Mouse (Mus musculus): ENCODE results near the gene Ccdc47. TPM values are rescaled to one million over a fixed set of nuclear protein-coding genes. Genes with fewer than 3 reads are reported as not detected.

Gene Ccdc47
- polyA plus RNA-seq (2017; shearing (Covaris generic)), result 51.3 TPM

GRCm38 (mm10) chr11:106215927-106216729, at the start of gene Ccdc47:
Gene Ccdc47, minus strand, starts transcription at chr11:106216344.

GRCm38 (mm10) chr11:106255685-106256451, 39.7 kb upstream of the Ccdc47 start, which contains the start of the genes Ftsj3 and Psmc5:
Gene Ftsj3, minus strand, starts transcription at chr11:106256079.
Gene Psmc5, plus strand, starts transcription at chr11:106256154.

GRCm38 (mm10) chr11:106216730-106217490, 766 bp upstream of the Ccdc47 start, which contains the start of gene Ddx42:
Gene Ddx42, plus strand, starts transcription at chr11:106216926.

GRCm38 (mm10) chr11:106202123-106202465, 14.1 kb downstream of the Ccdc47 start, which contains the start of gene Strada:
Gene Strada, minus strand, starts transcription at chr11:106202168.

GRCm38 (mm10) chr11:106160841-106161721, 55.1 kb downstream of the Ccdc47 start, which contains the start of the genes Gm10840 and Limd2:
Gene Gm10840, plus strand, starts transcription at chr11:106160850.
Gene Limd2, minus strand, starts transcription at chr11:106160860.

Other genes starting within 250 kb of the Ccdc47 start
- gene Ace, start 248.4 kb downstream of the Ccdc47 start, polyA plus RNA-seq (2017; shearing (Covaris generic)), result not detected
- gene Ace3, start 221.7 kb downstream of the Ccdc47 start, polyA plus RNA-seq (2017; shearing (Covaris generic)), result not detected
- not detected for gene Kcnh6, start 208.2 kb downstream of the Ccdc47 start, polyA plus RNA-seq (2017; shearing (Covaris generic))
- 77.0 TPM for gene Dcaf7, start 179.5 kb downstream of the Ccdc47 start, polyA plus RNA-seq (2017; shearing (Covaris generic))
- gene Taco1, start 150.3 kb downstream of the Ccdc47 start, polyA plus RNA-seq (2017; shearing (Covaris generic)), result 4.9 TPM
- gene Map3k3, start 131.7 kb downstream of the Ccdc47 start, polyA plus RNA-seq (2017; shearing (Covaris generic)), result 98.7 TPM
- not detected for gene Gm10840, start 55.5 kb downstream of the Ccdc47 start, polyA plus RNA-seq (2017; shearing (Covaris generic))
- 1,126 TPM for gene Limd2, start 55.5 kb downstream of the Ccdc47 start, polyA plus RNA-seq (2017; shearing (Covaris generic))
- 29.8 TPM for gene Strada, start 14.2 kb downstream of the Ccdc47 start, polyA plus RNA-seq (2017; shearing (Covaris generic))
- gene Ddx42, start 582 bp upstream of the Ccdc47 start, polyA plus RNA-seq (2017; shearing (Covaris generic)), result 119 TPM
- gene Ftsj3, start 39.7 kb upstream of the Ccdc47 start, polyA plus RNA-seq (2017; shearing (Covaris generic)), result 79.2 TPM
- gene Psmc5, start 39.8 kb upstream of the Ccdc47 start, polyA plus RNA-seq (2017; shearing (Covaris generic)), result 134 TPM
- gene Smarcd2, start 56.6 kb upstream of the Ccdc47 start, polyA plus RNA-seq (2017; shearing (Covaris generic)), result 119 TPM
- 0.35 TPM for gene Tcam1, start 60.3 kb upstream of the Ccdc47 start, polyA plus RNA-seq (2017; shearing (Covaris generic))
- not detected for gene Gh, start 85.5 kb upstream of the Ccdc47 start, polyA plus RNA-seq (2017; shearing (Covaris generic))
- 0.44 TPM for gene Cd79b, start 98.4 kb upstream of the Ccdc47 start, polyA plus RNA-seq (2017; shearing (Covaris generic))
- 0.06 TPM for gene Scn4a, start 136.9 kb upstream of the Ccdc47 start, polyA plus RNA-seq (2017; shearing (Covaris generic))
- not detected for gene Prr29, start 149.1 kb upstream of the Ccdc47 start, polyA plus RNA-seq (2017; shearing (Covaris generic))
- gene Icam2, start 171.7 kb upstream of the Ccdc47 start, polyA plus RNA-seq (2017; shearing (Covaris generic)), result 88.7 TPM

All from effector memory CD4-positive, alpha-beta T cell, adult 7 months (primary cell).